Mouse (Mus musculus): ENCODE results near the gene Dnajc1. TPM values are rescaled to one million over a fixed set of nuclear protein-coding genes. Genes with fewer than 3 reads are reported as not detected.

Gene Dnajc1
- polyA plus RNA-seq, 1 experiment, result 38.2 TPM

DNA sequence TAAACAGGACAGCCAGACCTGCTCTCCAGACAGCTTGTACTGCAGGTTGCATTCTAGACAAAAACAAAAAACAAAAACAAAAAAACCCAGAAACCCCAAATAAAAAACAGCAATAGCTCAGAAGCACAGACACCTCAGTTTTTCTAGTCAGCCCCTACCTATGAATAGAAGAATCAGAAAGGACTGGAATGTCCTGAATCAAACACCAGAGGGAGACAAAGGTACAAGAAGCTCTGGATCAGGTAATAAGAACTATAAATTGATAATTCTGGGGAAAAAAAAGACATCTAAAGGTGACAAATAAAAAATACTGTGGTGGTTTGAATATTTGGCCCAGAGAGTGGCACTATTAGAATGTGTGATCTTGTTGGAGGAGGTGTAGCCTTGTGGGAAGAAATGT, 37.3 kb downstream of the Dnajc1 start:
- TF ChIP-seq POLR2A (IDR thresholded peaks at IDR 0.05; ENCODE audit: control insufficient read depth, extremely low read depth, insufficient read depth, low read length, poor library complexity) (no peak), CTCF (IDR thresholded peaks at IDR 0.05; ENCODE audit: borderline replicate concordance, control insufficient read depth, extremely low read depth, insufficient read depth, low read length, poor library complexity) (no peak)
- no peaks in the 10 kb centered on the region for H3K4me1 ChIP-seq (replicated peaks; ENCODE audit: control insufficient read depth, insufficient read depth, low read length)
- no peak for DNase-seq
- no peaks in the 10 kb centered on the region for H3K36me3 ChIP-seq (ENCODE audit: control insufficient read depth, insufficient read depth, low read length)
- H3K27me3 ChIP-seq (ENCODE audit: control insufficient read depth, insufficient read depth, low read length), result no peaks in the 10 kb centered on the region
- no peak overlapping the region for H3K27ac ChIP-seq (ENCODE audit: control insufficient read depth, insufficient read depth, low read length)
- no peak overlapping the region for H3K4me3 ChIP-seq (ENCODE audit: control insufficient read depth, insufficient read depth, low read length)

DNA sequence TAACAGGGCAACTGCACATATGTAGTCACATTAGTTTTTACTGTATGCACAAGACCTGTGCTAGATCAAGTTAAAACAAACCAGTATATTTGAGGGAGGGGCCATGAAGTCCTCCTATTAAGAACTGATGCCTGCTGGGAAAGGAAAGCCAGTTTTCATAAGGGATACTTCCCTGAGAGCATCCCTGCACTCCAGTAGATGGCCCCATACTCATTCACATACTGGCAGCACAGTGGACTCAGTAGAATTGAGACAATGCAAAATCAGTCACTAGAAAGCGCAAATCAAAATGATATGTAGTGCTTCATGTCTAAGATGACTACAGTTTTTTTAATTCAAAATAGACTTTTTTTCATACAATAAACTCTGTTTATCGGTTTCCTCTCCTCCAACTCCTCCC, 40.0 kb downstream of the Dnajc1 start:
- no peak for DNase-seq
- no peak overlapping the region for H3K4me3 ChIP-seq (ENCODE audit: control insufficient read depth, insufficient read depth, low read length)
- no peaks in the 10 kb centered on the region for H3K4me1 ChIP-seq (replicated peaks; ENCODE audit: control insufficient read depth, insufficient read depth, low read length)
- no peak overlapping the region for H3K27ac ChIP-seq (ENCODE audit: control insufficient read depth, insufficient read depth, low read length)
- H3K27me3 ChIP-seq (ENCODE audit: control insufficient read depth, insufficient read depth, low read length), result no peaks in the 10 kb centered on the region
- TF ChIP-seq CTCF (IDR thresholded peaks at IDR 0.05; ENCODE audit: borderline replicate concordance, control insufficient read depth, extremely low read depth, insufficient read depth, low read length, poor library complexity) (no peak), POLR2A (IDR thresholded peaks at IDR 0.05; ENCODE audit: control insufficient read depth, extremely low read depth, insufficient read depth, low read length, poor library complexity) (no peak)
- no peaks in the 10 kb centered on the region for H3K36me3 ChIP-seq (ENCODE audit: control insufficient read depth, insufficient read depth, low read length)
- 86% methylated on average over 2 of the region's 2 CpGs for WGBS

DNA sequence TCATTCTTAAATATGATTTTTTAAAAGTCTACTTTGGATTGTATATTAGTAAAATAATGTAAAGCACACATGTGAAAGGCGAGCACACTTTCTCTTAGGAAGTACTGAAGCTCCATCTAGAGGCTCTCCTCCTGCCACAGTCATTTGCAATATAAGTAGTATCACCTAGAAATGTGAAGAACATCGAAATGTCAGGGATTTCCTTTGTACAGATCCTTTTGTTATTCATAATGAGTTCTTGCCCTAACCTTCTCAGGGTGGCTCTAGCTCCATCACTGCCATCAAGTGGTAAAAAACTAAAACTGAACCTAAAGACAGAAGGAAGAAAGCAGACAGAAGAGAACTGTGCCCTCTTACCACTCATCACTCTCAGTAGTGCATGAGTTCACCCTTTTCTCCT, 49.2 kb downstream of the Dnajc1 start:
- DNase-seq, result no peak
- TF ChIP-seq CTCF (IDR thresholded peaks at IDR 0.05; ENCODE audit: borderline replicate concordance, control insufficient read depth, extremely low read depth, insufficient read depth, low read length, poor library complexity), result no peak
- no peak for TF ChIP-seq POLR2A (IDR thresholded peaks at IDR 0.05; ENCODE audit: control insufficient read depth, extremely low read depth, insufficient read depth, low read length, poor library complexity)
- 55% methylated on average over 2 of the region's 2 CpGs for WGBS

DNA sequence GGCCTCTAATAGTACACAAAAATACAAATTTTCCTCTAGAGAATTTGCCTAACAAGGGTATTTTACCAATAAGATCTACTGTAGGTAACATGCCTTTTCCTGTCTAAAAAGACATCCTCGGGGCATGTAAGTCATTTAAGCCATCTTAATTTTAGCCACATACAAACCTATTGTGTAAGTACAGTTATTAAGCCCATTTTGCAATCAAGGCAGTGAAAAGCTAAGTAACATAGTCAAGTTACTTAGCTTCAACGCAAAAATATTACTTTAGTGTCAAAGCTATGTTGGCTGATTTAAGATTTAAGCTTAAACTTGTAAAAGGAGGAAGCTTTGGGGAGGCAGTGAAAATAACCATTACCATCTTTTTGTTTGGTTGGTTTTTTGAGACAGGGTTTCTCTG, 74.0 kb downstream of the Dnajc1 start:
- no peaks in the 10 kb centered on the region for H3K4me1 ChIP-seq (replicated peaks; ENCODE audit: control insufficient read depth, insufficient read depth, low read length)
- no peaks in the 10 kb centered on the region for H3K27me3 ChIP-seq (ENCODE audit: control insufficient read depth, insufficient read depth, low read length)
- DNase-seq, result no peak
- H3K36me3 ChIP-seq (ENCODE audit: control insufficient read depth, insufficient read depth, low read length), result no peaks in the 10 kb centered on the region
- 96% methylated on average over 2 of the region's 2 CpGs for WGBS
- no peak overlapping the region for H3K27ac ChIP-seq (ENCODE audit: control insufficient read depth, insufficient read depth, low read length)
- H3K4me3 ChIP-seq (ENCODE audit: control insufficient read depth, insufficient read depth, low read length), result no peak overlapping the region
- no peak for TF ChIP-seq CTCF (IDR thresholded peaks at IDR 0.05; ENCODE audit: borderline replicate concordance, control insufficient read depth, extremely low read depth, insufficient read depth, low read length, poor library complexity)
- no peak for TF ChIP-seq POLR2A (IDR thresholded peaks at IDR 0.05; ENCODE audit: control insufficient read depth, extremely low read depth, insufficient read depth, low read length, poor library complexity)

More for the DNA sequence above, 49.2 kb downstream of the Dnajc1 start:
- H3K27me3 ChIP-seq (ENCODE audit: control insufficient read depth, insufficient read depth, low read length), result no peaks in the 10 kb centered on the region
- H3K27ac ChIP-seq (ENCODE audit: control insufficient read depth, insufficient read depth, low read length), result no peak overlapping the region
- no peak overlapping the region for H3K4me3 ChIP-seq (ENCODE audit: control insufficient read depth, insufficient read depth, low read length)
- H3K4me1 ChIP-seq (replicated peaks; ENCODE audit: control insufficient read depth, insufficient read depth, low read length), result no peaks in the 10 kb centered on the region
- no peaks in the 10 kb centered on the region for H3K36me3 ChIP-seq (ENCODE audit: control insufficient read depth, insufficient read depth, low read length)

DNA sequence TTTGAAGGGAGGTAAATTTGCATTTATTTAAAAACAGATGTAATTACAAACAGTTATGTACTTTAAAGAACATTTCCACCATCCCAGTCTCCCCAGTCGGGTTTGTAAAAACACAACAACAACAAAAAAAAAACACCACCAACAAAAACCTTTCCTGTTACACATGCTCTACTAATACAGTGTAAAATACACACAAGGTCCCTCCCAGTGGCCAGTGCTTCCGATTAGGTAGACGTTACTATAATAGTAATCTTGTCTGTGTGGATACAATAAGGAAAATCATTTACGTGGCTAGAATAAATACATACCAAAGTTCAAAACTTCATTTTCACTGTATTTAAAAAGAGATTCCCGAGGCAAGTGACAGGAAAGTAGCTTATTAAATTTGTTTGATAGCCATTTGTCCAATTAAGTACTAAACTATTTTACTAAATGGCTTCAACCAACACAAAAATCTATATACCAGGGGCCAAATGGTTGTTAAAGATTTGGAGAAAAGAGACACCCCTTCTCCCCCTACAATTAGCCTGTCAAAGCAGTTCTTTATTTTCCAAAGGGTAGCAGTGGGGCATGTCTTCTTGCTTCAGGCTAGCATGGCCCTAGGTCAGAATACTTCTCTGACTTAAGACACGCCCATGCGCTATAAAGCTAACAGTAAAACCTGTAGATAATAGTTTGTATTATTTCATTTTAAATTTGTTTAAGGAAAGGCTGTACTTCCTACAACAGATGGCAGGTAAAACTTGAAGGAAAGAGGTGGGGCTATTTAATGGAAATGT, 74.9 kb downstream of the Dnajc1 start:
- no peak for TF ChIP-seq POLR2A (IDR thresholded peaks at IDR 0.05; ENCODE audit: control insufficient read depth, extremely low read depth, insufficient read depth, low read length, poor library complexity)
- no peak for TF ChIP-seq CTCF (IDR thresholded peaks at IDR 0.05; ENCODE audit: borderline replicate concordance, control insufficient read depth, extremely low read depth, insufficient read depth, low read length, poor library complexity)
- Histone ChIP-seq H3K27ac (ENCODE audit: control insufficient read depth, insufficient read depth, low read length) (no peak overlapping the region), H3K36me3 (ENCODE audit: control insufficient read depth, insufficient read depth, low read length) (no peaks in the 10 kb centered on the region), H3K27me3 (ENCODE audit: control insufficient read depth, insufficient read depth, low read length) (no peaks in the 10 kb centered on the region), H3K4me3 (ENCODE audit: control insufficient read depth, insufficient read depth, low read length) (no peak overlapping the region), H3K4me1 (replicated peaks; ENCODE audit: control insufficient read depth, insufficient read depth, low read length) (no peaks in the 10 kb centered on the region)
- WGBS, result 97% methylated on average over 7 of the region's 7 CpGs
- DNase-seq, result no peak

DNA sequence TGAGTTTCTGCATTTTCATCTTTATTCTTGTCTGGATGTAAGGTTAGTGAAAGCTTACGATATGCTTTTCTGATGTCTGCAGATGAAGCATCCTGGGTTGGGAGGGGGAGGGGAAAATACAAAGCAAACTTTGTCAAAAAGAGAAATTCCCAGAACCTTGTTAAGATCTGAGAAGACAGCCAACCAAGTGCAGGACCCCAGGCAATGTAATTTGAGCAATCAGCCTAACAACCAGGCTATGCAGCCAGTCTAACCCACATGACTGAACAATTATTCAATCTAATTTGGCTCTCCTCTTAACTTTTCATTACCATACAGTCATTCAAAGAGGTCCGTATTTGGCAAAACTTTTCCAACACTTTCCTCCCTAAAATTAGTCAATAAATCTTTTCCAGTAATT, 75.7 kb downstream of the Dnajc1 start:
- no peak for DNase-seq
- no peaks in the 10 kb centered on the region for H3K27me3 ChIP-seq (ENCODE audit: control insufficient read depth, insufficient read depth, low read length)
- H3K36me3 ChIP-seq (ENCODE audit: control insufficient read depth, insufficient read depth, low read length), result no peaks in the 10 kb centered on the region
- no peak overlapping the region for H3K27ac ChIP-seq (ENCODE audit: control insufficient read depth, insufficient read depth, low read length)
- no peaks in the 10 kb centered on the region for H3K4me1 ChIP-seq (replicated peaks; ENCODE audit: control insufficient read depth, insufficient read depth, low read length)
- WGBS, result 92% methylated on average over 2 of the region's 2 CpGs
- TF ChIP-seq CTCF (IDR thresholded peaks at IDR 0.05; ENCODE audit: borderline replicate concordance, control insufficient read depth, extremely low read depth, insufficient read depth, low read length, poor library complexity) (no peak), POLR2A (IDR thresholded peaks at IDR 0.05; ENCODE audit: control insufficient read depth, extremely low read depth, insufficient read depth, low read length, poor library complexity) (no peak)
- H3K4me3 ChIP-seq (ENCODE audit: control insufficient read depth, insufficient read depth, low read length), result no peak overlapping the region
